Mouse (Mus musculus) neutrophil, adult 5-6 weeks (primary cell): ENCODE results near the gene Syt14. TPM values are rescaled to one million over a fixed set of nuclear protein-coding genes. Genes with fewer than 3 reads are reported as not detected.

Experiments used
- ATAC-seq: fragments of 151-379, 151-347 bp; 2 replicates; pipeline ENCODE4 v1.8.0; 2017; ENCODE audit warnings: mild to moderate bottlenecking, moderate TSS enrichment; ENCODE audit not compliant: insufficient number of reproducible peaks, poor library complexity, low FRiP score, severe bottlenecking; ENCODE audit errors: extremely low read depth
- total RNA-seq: library from RNA; stranded (forward); fragments of 200-1000 nt; gene quantifications from 2 replicates; pipeline ENCODE4 v1.2.3, GENCODE M21; 2017

The Syt14 gene
- total RNA-seq: under 0.01 and 0.23 TPM in 2 replicates

GRCm38 (mm10) chr1:193035371-193036238 is at the start of gene Syt14:
Gene Syt14, minus strand, starts transcription at chr1:193035775.
- no peak for ATAC-seq

GRCm38 (mm10) chr1:193084016-193084415 is 48.4 kb upstream of the Syt14 start:
- no peak for ATAC-seq

GRCm38 (mm10) chr1:193083051-193083450 is 47.5 kb upstream of the Syt14 start:
- no peak for ATAC-seq

- no peak for ATAC-seq
Observed at GRCm38 (mm10) chr1:193082311-193082921, 46.8 kb upstream of the Syt14 start.

- no peak for ATAC-seq
Observed at GRCm38 (mm10) chr1:193062618-193063017, 27.0 kb upstream of the Syt14 start.

- peak; percentile 72 for ATAC-seq
Observed at GRCm38 (mm10) chr1:193060167-193060566, 24.6 kb upstream of the Syt14 start.

GRCm38 (mm10) chr1:193059596-193059995 is 24.0 kb upstream of the Syt14 start:
- no peak for ATAC-seq

GRCm38 (mm10) chr1:193054401-193054800 is 18.8 kb upstream of the Syt14 start:
- no peak for ATAC-seq

- no peak for ATAC-seq
Observed at GRCm38 (mm10) chr1:193053065-193053464, 17.5 kb upstream of the Syt14 start.

- no peak for ATAC-seq
Observed at GRCm38 (mm10) chr1:193047616-193048015, 12.0 kb upstream of the Syt14 start.

GRCm38 (mm10) chr1:193042760-193043295 is 7.3 kb upstream of the Syt14 start:
- ATAC-seq: no peak

- no peak for ATAC-seq
Observed at GRCm38 (mm10) chr1:193034951-193035370, 614 bp downstream of the Syt14 start.

GRCm38 (mm10) chr1:193024311-193024710 is 11.3 kb downstream of the Syt14 start:
- ATAC-seq: no peak

- ATAC-seq: no peak
Observed at GRCm38 (mm10) chr1:193012351-193012750, 23.2 kb downstream of the Syt14 start.

- ATAC-seq: no peak
Observed at GRCm38 (mm10) chr1:193011000-193011769, 24.4 kb downstream of the Syt14 start.

- no peak for ATAC-seq
Observed at GRCm38 (mm10) chr1:193004581-193004980, 31.0 kb downstream of the Syt14 start.

- ATAC-seq: no peak
Observed at GRCm38 (mm10) chr1:193003953-193004352, 31.6 kb downstream of the Syt14 start.

- no peak for ATAC-seq
Observed at GRCm38 (mm10) chr1:193002307-193002706, 33.3 kb downstream of the Syt14 start.

GRCm38 (mm10) chr1:193001587-193001986 is 34.0 kb downstream of the Syt14 start:
- ATAC-seq: no peak
